Mouse (Mus musculus) liver, embryonic 11.5 days (tissue): ENCODE data around the gene Ube2l6. TPM values are rescaled to one million over a fixed set of nuclear protein-coding genes. Genes with fewer than 3 reads are reported as not detected.

Experiments used
- ATAC-seq: fragments of 200-750 bp; cut with Nextera tagmentation; replicated peaks from 2 replicates; pipeline ENCODE4 v1.8.0; 2017; ENCODE audit warnings: moderate number of reproducible peaks, mild to moderate bottlenecking, moderate TSS enrichment, moderate library complexity; ENCODE audit not compliant: low FRiP score
- DNase-seq: peaks from one replicate; pipeline ENCODE4 v3.0.0-alpha.2; 2017; ENCODE audit warnings: low spot score
- H3K27ac ChIP-seq: fragments of 300-500 bp; sonication (generic); 2 replicates; pipeline ENCODE4 v1.5.1; 2014; ENCODE audit warnings: mild to moderate bottlenecking, low read depth, low read length, control low read depth
- H3K27me3 ChIP-seq: fragments of 300-500 bp; sonication (generic); replicated peaks from 2 replicates; pipeline ENCODE4 v1.6.1; 2014; ENCODE audit warnings: low read length, mixed read lengths; ENCODE audit not compliant: control insufficient read depth, insufficient read depth
- H3K36me3 ChIP-seq: fragments of 300-500 bp; sonication (generic); 2 replicates; pipeline ENCODE4 v1.6.1; 2014; ENCODE audit warnings: mild to moderate bottlenecking, low read length, moderate library complexity, mixed read lengths; ENCODE audit not compliant: control insufficient read depth, insufficient read depth
- H3K4me1 ChIP-seq: fragments of 300-500 bp; sonication (generic); replicated peaks from 2 replicates; pipeline ENCODE4 v1.6.1; 2014; ENCODE audit warnings: low read length, mixed read lengths; ENCODE audit not compliant: control insufficient read depth, insufficient read depth
- H3K4me2 ChIP-seq: fragments of 300-500 bp; sonication (generic); 2 replicates; pipeline ENCODE4 v1.6.1; 2014; ENCODE audit warnings: mild to moderate bottlenecking, control low read depth, moderate library complexity
- H3K4me3 ChIP-seq: fragments of 300-500 bp; sonication (generic); 2 replicates; pipeline ENCODE4 v1.5.1; 2014; ENCODE audit warnings: low read depth, low read length, control low read depth
- H3K9ac ChIP-seq: fragments of 300-500 bp; sonication (generic); 2 replicates; pipeline ENCODE4 v1.6.1; 2014; ENCODE audit warnings: low read depth, low read length, control low read depth
- H3K9me3 ChIP-seq: fragments of 300-500 bp; sonication (generic); 2 replicates; pipeline ENCODE4 v1.6.1; 2016; ENCODE audit warnings: low read length, inconsistent platforms, mixed read lengths; ENCODE audit not compliant: control insufficient read depth
- WGBS: fragments of 180-500 bp; shearing (Covaris S2); extraction: QIAGEN DNeasy Blood & Tissue Kit; methylation state at CpG from one replicate; pipeline ENCODE4 v1.1.7; 2014; 5-methylcytosine and 5-hydroxymethylcytosine counted together
- polyA plus RNA-seq: library from polyadenylated mRNA; unstranded; fragments of >200 nt; fragmentation: Nextera tagmentation; extraction: Ambion mirVana; gene quantifications from 2 replicates; pipeline ENCODE4 v1.2.1, GENCODE M21; 2014

Ube2l6 gene
- polyA plus RNA-seq, 1 experiment from 2014 or later, result 114 TPM

DNA sequence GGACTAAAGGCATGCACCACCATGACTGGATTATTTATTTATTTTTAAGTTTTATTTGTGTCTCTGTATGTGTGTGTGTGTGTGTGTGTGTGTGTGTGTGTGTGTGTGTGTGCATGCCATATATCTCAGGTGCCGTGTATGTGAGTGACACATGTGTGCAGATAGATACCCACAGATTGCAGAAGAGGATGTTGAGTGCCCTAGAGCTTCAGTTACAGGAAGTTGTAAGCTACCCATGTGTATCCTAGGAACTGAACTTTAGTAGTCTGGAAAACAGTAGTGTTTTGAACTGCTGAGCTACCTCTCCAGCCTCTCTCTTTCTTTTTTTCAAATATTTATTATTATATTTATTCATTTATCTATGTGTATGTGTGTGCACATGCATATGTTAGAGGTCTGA lies 15.3 kb upstream of the Ube2l6 start:
- H3K9ac ChIP-seq, result no peak overlapping the region
- no peaks in the 10 kb centered on the region; the same call in 1 of the 2 replicates for H3K27me3 ChIP-seq
- H3K9me3 ChIP-seq, result no peaks in the 10 kb centered on the region
- H3K27ac ChIP-seq, result no peak overlapping the region
- ATAC-seq (no peak), DNase-seq (no peak)
- 63% methylated on average over 1 of the region's 1 CpGs for WGBS
- no peak overlapping the region for H3K4me2 ChIP-seq
- H3K36me3 ChIP-seq, result no peaks in the 10 kb centered on the region
- no peak overlapping the region for H3K4me3 ChIP-seq
- H3K4me1 ChIP-seq, result peaks cover 4% of the 10 kb centered on the region

DNA sequence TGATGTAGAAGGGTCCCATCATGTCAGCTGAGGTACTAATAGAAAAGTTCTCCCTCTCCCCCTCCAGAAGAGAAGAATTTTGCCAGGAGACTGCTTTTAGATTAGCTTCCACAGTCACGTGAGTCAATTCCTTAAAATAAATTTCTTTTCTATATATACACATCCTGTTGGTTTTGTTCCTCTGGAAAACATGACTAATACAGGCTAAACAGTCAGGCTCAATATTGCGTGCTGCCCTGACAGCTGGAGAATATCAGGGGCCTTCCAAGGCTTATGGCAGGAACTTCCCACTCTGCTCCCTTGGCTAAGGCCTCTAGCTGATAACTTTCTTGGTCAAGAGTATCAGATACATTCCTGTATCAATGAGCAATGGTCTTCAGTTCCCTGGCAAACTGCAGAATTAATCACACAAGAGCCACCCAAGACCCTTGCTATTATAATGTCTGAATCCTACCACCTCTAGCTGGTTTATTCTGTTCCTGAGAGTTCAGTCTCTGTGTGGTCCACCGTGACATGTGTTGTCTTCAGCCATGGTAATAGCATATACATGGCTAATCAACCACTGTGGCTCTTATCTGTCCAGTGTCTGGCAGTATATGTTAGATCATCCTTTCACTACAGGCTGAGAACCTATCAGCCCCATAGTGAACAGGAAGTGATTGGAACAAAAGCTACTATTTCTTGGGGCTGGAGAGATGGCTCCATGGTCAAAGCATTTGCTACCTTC lies 14.6 kb upstream of the Ube2l6 start:
- DNase-seq, result no peak
- ATAC-seq, result 0 out of 2 replicates have a peak, but pooled peaks have one; percentile 20

GRCm38 (mm10) chr2:84788316-84788715 lies 10.3 kb upstream of the Ube2l6 start:
- Histone ChIP-seq H3K9ac (no peak overlapping the region), H3K4me2 (no peak overlapping the region), H3K4me1 (peaks cover 6% of the 10 kb centered on the region), H3K9me3 (no peaks in the 10 kb centered on the region), H3K4me3 (no peak overlapping the region), H3K27ac (no peak overlapping the region), H3K36me3 (no peaks in the 10 kb centered on the region), H3K27me3 (peaks cover 3% of the 10 kb centered on the region; the same call in 1 of the 2 replicates)
- ATAC-seq, result no peak
- no peak for DNase-seq
- 73% methylated on average over 3 of the region's 3 CpGs for WGBS

More for the DNA sequence above, 14.6 kb upstream of the Ube2l6 start:
- H3K9ac ChIP-seq, result no peak overlapping the region
- no peaks in the 10 kb centered on the region for H3K36me3 ChIP-seq
- WGBS, result 50% methylated on average over 3 of the region's 3 CpGs
- 0 out of 2 replicates have a peak overlapping the region, but pooled peaks have one; percentile 5 for H3K27ac ChIP-seq
- no peaks in the 10 kb centered on the region for H3K9me3 ChIP-seq
- no peak overlapping the region for H3K4me2 ChIP-seq
- H3K4me3 ChIP-seq, result no peak overlapping the region
- peaks cover 4% of the 10 kb centered on the region for H3K4me1 ChIP-seq
- H3K27me3 ChIP-seq, result no peaks in the 10 kb centered on the region; the same call in 1 of the 2 replicates

- H3K9me3 ChIP-seq, result peaks cover under 1% of the 10 kb centered on the region; the same call in 1 of the 2 replicates
- DNase-seq, result no peak
- 53% methylated on average over 9 of the region's 9 CpGs for WGBS
- H3K36me3 ChIP-seq, result no peaks in the 10 kb centered on the region
- ATAC-seq, result no peak
- no peak overlapping the region for H3K27ac ChIP-seq
- no peak overlapping the region for H3K4me3 ChIP-seq
- no peak overlapping the region for H3K4me2 ChIP-seq
- H3K4me1 ChIP-seq, result peaks cover 5% of the 10 kb centered on the region
- no peak overlapping the region for H3K9ac ChIP-seq
- H3K27me3 ChIP-seq, result peaks cover 3% of the 10 kb centered on the region; the same call in 1 of the 2 replicates
Measured at GRCm38 (mm10) chr2:84790418-84790817, 8.2 kb upstream of the Ube2l6 start.

DNA sequence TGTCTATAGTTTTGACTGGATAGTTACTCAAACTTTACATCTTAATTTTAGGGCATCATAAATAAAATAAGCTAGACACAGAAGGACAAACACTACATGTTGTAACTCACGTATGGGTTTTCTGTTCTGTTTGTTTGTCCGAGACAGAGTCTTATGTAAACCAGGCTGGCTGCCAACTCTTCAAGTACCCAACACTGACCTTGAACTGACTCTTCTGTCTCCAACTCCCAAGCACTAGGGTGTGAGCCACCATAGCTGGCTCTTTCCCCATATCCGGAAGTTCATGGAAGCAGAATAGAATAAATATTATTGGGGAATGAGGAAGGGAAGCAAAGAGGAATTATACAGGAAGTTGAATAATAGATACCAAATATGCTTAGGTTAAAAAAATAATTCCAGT lies 6.1 kb upstream of the Ube2l6 start:
- Histone ChIP-seq H3K36me3 (no peaks in the 10 kb centered on the region), H3K4me1 (peaks cover 7% of the 10 kb centered on the region), H3K27me3 (peaks cover 3% of the 10 kb centered on the region; the same call in 1 of the 2 replicates), H3K9me3 (peaks cover 3% of the 10 kb centered on the region; the same call in 1 of the 2 replicates), H3K4me3 (no peak overlapping the region), H3K4me2 (no peak overlapping the region), H3K9ac (no peak overlapping the region), H3K27ac (no peak overlapping the region)
- WGBS, result 85% methylated on average over 3 of the region's 3 CpGs
- DNase-seq (no peak), ATAC-seq (no peak)

DNA sequence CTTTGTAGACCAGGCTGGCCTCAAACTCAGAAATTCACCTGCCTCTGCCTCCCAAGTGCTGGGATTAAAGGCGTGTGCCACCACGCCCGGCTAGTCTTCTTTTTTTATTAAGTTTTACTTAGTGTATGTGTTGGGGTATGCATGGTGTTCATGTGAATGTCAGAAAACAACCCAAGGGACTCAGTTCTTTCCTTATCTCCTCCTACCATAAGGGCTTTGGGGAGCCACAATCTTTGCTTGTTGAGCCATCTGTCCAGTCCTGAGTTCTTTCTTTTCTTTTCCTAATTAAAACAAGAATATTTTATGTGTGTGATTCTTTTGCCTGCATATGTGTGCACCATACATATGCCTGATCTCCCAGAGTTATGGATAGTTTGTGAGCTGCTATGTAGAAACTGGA lies 5.5 kb upstream of the Ube2l6 start:
- 63% methylated on average over 3 of the region's 3 CpGs for WGBS
- H3K4me3 ChIP-seq, result no peak overlapping the region
- peaks cover 12% of the 10 kb centered on the region for H3K4me1 ChIP-seq
- no peak for DNase-seq
- H3K4me2 ChIP-seq, result no peak overlapping the region
- peaks cover 3% of the 10 kb centered on the region; the same call in 1 of the 2 replicates for H3K9me3 ChIP-seq
- H3K27ac ChIP-seq, result no peak overlapping the region
- H3K27me3 ChIP-seq, result peaks cover 3% of the 10 kb centered on the region; the same call in 1 of the 2 replicates
- no peaks in the 10 kb centered on the region for H3K36me3 ChIP-seq
- H3K9ac ChIP-seq, result no peak overlapping the region
- ATAC-seq, result peak; percentile 78

DNA sequence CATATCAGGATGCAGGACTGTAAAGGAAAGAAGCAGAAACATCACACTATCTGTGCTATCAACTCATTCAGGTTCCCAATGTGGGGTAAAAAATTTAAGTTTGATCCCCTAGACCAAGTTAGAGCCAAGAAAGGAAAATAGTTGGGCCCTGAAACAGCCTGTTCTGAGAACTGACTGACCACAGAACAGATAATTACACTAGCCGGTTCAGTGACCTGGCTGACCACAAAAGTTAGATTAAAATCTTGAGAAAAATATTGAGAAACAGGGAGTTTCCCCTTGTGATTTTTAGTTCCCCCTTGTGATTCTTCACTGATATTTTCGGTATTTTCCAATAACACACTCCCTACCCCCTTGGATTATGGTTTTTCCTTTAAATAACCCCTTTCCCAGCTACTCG lies 4.8 kb upstream of the Ube2l6 start:
- H3K27me3 ChIP-seq, result peaks cover 3% of the 10 kb centered on the region; the same call in 1 of the 2 replicates
- H3K27ac ChIP-seq, result no peak overlapping the region
- H3K36me3 ChIP-seq, result no peaks in the 10 kb centered on the region
- no peak overlapping the region for H3K4me2 ChIP-seq
- ATAC-seq (no peak), DNase-seq (no peak)
- H3K9ac ChIP-seq, result no peak overlapping the region
- WGBS, result 55% methylated on average over 3 of the region's 3 CpGs
- H3K4me1 ChIP-seq, result peaks cover 14% of the 10 kb centered on the region
- peaks cover 3% of the 10 kb centered on the region; the same call in 1 of the 2 replicates for H3K9me3 ChIP-seq
- no peak overlapping the region for H3K4me3 ChIP-seq

DNA sequence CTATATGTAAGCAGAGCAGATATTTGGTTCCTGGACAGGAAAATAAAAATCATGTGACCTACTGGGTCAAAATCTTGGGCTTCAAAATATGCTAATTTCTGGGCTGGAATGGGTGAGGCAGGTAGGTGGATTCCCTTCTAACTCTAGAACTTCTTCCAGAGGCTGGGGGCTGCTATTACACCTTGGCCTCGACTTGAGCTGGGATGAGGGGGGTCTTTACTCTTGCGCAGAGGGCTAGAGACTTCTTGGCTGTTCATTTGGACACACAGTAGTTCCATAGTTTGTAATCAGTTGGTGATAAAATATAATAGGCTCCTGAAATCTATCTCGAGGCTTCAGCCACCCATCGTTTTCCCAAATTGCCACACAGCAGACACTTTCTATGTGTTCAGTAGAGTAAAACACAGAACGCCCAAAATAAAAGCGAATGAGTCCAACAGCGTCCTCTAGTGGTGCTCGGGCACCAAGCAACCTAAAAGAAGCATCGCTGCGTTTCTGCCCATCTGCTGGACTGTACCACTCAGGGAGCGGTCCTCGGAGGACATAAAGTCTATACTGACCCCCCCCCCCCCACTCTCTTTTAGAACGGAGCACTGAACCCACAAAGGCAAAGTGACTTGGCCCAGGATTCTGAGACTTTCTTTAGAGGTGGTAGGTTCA lies 665 bp upstream of the Ube2l6 start:
- Histone ChIP-seq H3K9ac (peak overlapping the region; percentile 75), H3K9me3 (peaks cover 3% of the 10 kb centered on the region; the same call in 1 of the 2 replicates), H3K4me1 (peaks cover 18% of the 10 kb centered on the region), H3K4me2 (peak overlapping the region; percentile 93), H3K4me3 (peak overlapping the region; percentile 77), H3K36me3 (no peaks in the 10 kb centered on the region), H3K27ac (peak overlapping the region; percentile 84), H3K27me3 (no peaks in the 10 kb centered on the region)
- 10% methylated on average over 13 of the region's 13 CpGs for WGBS
- peak; percentile 58 for ATAC-seq
- peak; percentile 69 for DNase-seq
